In the genomic region with DNA sequence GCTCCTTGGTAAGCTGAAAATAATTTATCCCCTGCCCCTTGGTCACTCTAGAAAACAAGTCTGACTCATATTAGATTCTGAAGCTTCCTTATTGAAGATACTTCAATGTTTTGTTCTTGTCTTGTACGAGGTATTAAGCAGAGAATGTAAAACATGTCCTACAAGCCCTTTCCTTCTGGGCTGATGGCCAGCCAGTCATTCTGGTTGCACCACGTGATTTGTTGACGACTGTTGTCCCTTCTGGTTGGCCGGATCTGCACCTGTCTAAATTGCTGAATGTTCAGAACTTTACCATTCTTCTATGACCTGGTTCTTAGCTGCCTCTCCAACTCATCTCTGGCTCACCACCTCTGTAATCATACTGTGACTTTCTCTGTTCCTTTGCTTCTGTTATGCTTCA, we compare ENCODE assay signal across 21 mouse cellular contexts.
DNase-seq lines count a peak whose midpoint lies in the region; ATAC-seq and TF ChIP-seq lines count a peak whose summit lies in the region.
"Had no signal": no experiment of that assay in that cellular context is flagged by ENCODE, and none has a peak within 500 bp of the region (broad histone marks: within the 10 kb centered on the region; RNA-seq: fewer than 3 reads in every experiment).

No protein-coding gene starts in this region.

- TF ChIP-seq RAD21 in CH12.LX (IDR thresholded peaks at IDR 0.05; ENCODE audit: low read depth, low read length), result no peak

- in situ Hi-C loops in CH12.LX (cut with MboI; ENCODE audit: low pct_ligation_motif_present, low pct_unique_long_range_greater_than_20kb, low sequenced_read_pairs), result loop anchor here (25.0 kb wide), 1 partner anchor 462 kb away; no protein-coding TSS in a partner anchor

- no peak for TF ChIP-seq EP300 in CH12.LX (IDR thresholded peaks at IDR 0.05; ENCODE audit: low read length)

- TF ChIP-seq CTCF in CH12.LX (conservative IDR thresholded peaks at IDR 0.05 in 1 of 2, IDR thresholded peaks at IDR 0.05 in 1 of 2; ENCODE audit: low read depth in 2 of 2, low read length in 2 of 2), result no peak

- H3K79me2 ChIP-seq in CH12.LX (replicated peaks; ENCODE audit: control insufficient read depth, extremely low read depth, insufficient read depth, poor library complexity, severe bottlenecking), result no peaks in the 10 kb centered on the region

- TF ChIP-seq POLR2A in CH12.LX (IDR thresholded peaks at IDR 0.05; ENCODE audit: low read depth, low read length), result no peak

- no peak overlapping the region for H3K4me2 ChIP-seq in kidney, embryonic 14.5 days (replicated peaks; ENCODE audit: low read depth, low read length)
- H3K4me2 ChIP-seq in CH12.LX (ENCODE audit: insufficient read depth, low read depth, poor library complexity, severe bottlenecking), result peak overlapping the region; percentile 0; the same call in 1 of the 2 replicates
- H3K4me2 ChIP-seq: forebrain, embryonic 15.5 days; hindbrain, embryonic 14.5 days; midbrain, embryonic 15.5 days; neural tube, embryonic 13.5 days had no signal

- H3K9ac ChIP-seq in kidney, embryonic 14.5 days (ENCODE audit: low read depth, low read length), result no peak overlapping the region
- no peak overlapping the region for H3K9ac ChIP-seq in CH12.LX (ENCODE audit: insufficient read depth, low read depth)
- H3K9ac ChIP-seq: forebrain, embryonic 15.5 days; hindbrain, embryonic 14.5 days; liver, postnatal 0 days; midbrain, embryonic 15.5 days; neural tube, embryonic 13.5 days had no signal

- WGBS in kidney, embryonic 14.5 days, result 65% methylated on average over 4 of the region's 4 CpGs

- no peak overlapping the region for H3K27ac ChIP-seq in kidney, embryonic 14.5 days (ENCODE audit: low read depth, low read length)
- H3K27ac ChIP-seq in CH12.LX (ENCODE audit: insufficient read depth, low read depth), result no peak overlapping the region
- H3K27ac ChIP-seq: embryonic facial prominence, embryonic 10.5 days; forebrain, embryonic 15.5 days; hindbrain, embryonic 14.5 days; left cerebral cortex, adult 2 months; macrophage; midbrain, embryonic 15.5 days; neural tube, embryonic 13.5 days had no signal

- DNase-seq in kidney, adult 11 months, result peak; percentile 38
- peak; percentile 40 for DNase-seq in 3T3-L1 (ENCODE audit: low read depth, low spot score)
- DNase-seq in CH12.LX (ENCODE audit: extremely low read depth), result no peak
- peak; percentile 20 for DNase-seq in kidney, postnatal 10 days
- no peak for DNase-seq in frontal cortex, postnatal 14 days (ENCODE audit: low spot score in 2 of 2)
- DNase-seq in right cerebral cortex, postnatal 4 days, result no peak
- DNase-seq: adrenal gland, adult 2 months; cerebellum, adult 11-12 months; gastrocnemius, postnatal 25 days; heart, postnatal 36 days; liver, postnatal 0 days had no signal

- no peaks in the 10 kb centered on the region for H3K27me3 ChIP-seq in kidney, embryonic 14.5 days (ENCODE audit: control insufficient read depth, insufficient read depth, low read length)
- H3K27me3 ChIP-seq in CH12.LX (replicated peaks), result peaks cover 2% of the 10 kb centered on the region
- H3K27me3 ChIP-seq: forebrain, embryonic 15.5 days; midbrain, embryonic 15.5 days; neural tube, embryonic 13.5 days had no signal

- no peaks in the 10 kb centered on the region for H3K4me1 ChIP-seq in kidney, embryonic 14.5 days (ENCODE audit: control insufficient read depth, insufficient read depth, low read length)
- H3K4me1 ChIP-seq in CH12.LX (ENCODE audit: control insufficient read depth in 1 of 2, insufficient read depth in 2 of 2), result no peaks in the 10 kb centered on the region
- H3K4me1 ChIP-seq: forebrain, embryonic 15.5 days; midbrain, embryonic 15.5 days had no signal

- dilution Hi-C loops in CH12.LX (cut with MboI; ENCODE audit: extremely low pct_ligation_motif_present, extremely low pct_unique_long_range_greater_than_20kb, low sequenced_read_pairs), result no loop called here

- no peaks in the 10 kb centered on the region for H3K9me3 ChIP-seq in kidney, embryonic 14.5 days (ENCODE audit: control insufficient read depth, low read length)
- H3K9me3 ChIP-seq in CH12.LX (replicated peaks; ENCODE audit: low read length), result no peaks in the 10 kb centered on the region
- H3K9me3 ChIP-seq: embryonic facial prominence, embryonic 10.5 days; forebrain, embryonic 15.5 days; midbrain, embryonic 15.5 days; neural tube, embryonic 13.5 days had no signal

- H3K4me3 ChIP-seq in kidney, embryonic 14.5 days (ENCODE audit: low read length), result no peak overlapping the region
- H3K4me3 ChIP-seq in CH12.LX (replicated peaks in 1 of 3; ENCODE audit: low read depth in 2 of 3, low read length in 2 of 3, poor library complexity in 1 of 3), result no peak overlapping the region
- H3K4me3 ChIP-seq: embryonic facial prominence, embryonic 10.5 days; forebrain, embryonic 15.5 days; left cerebral cortex, adult 2 months; midbrain, embryonic 15.5 days; neural tube, embryonic 13.5 days had no signal

- no peaks in the 10 kb centered on the region for H3K36me3 ChIP-seq in kidney, embryonic 14.5 days (ENCODE audit: control insufficient read depth, insufficient read depth, low read length)
- no peaks in the 10 kb centered on the region for H3K36me3 ChIP-seq in CH12.LX (replicated peaks in 1 of 2; ENCODE audit: control insufficient read depth in 1 of 2, insufficient read depth in 1 of 2, low read length in 1 of 2)
- H3K36me3 ChIP-seq: embryonic facial prominence, embryonic 10.5 days; forebrain, embryonic 15.5 days; midbrain, embryonic 15.5 days; neural tube, embryonic 13.5 days had no signal

- no peak for ATAC-seq in kidney, embryonic 14.5 days (ENCODE audit: low FRiP score, low TSS enrichment)
- ATAC-seq: forebrain, embryonic 15.5 days; inflammation-experienced regulatory T-cells, adult 6 months; liver, postnatal 0 days; lung, postnatal 0 days; midbrain, embryonic 15.5 days had no signal

TF ChIP-seq in CH12.LX, 34 proteins besides CTCF, POLR2A, EP300 and RAD21:
- TF ChIP-seq MXI1 (IDR thresholded peaks at IDR 0.05; ENCODE audit: low read depth, low read length), result no peak
- TF ChIP-seq USF1 (IDR thresholded peaks at IDR 0.05; ENCODE audit: low read depth, low read length), result peak; percentile 50
TF ChIP-seq in CH12.LX: peak in this region for 1.

Comparison
In these comparisons a context has a peak if more than half of its experiments do, and no peak if none do; other contexts are left out.
1. DNase-seq: peak in kidney, adult 11 months (single experiment), 3T3-L1 (single experiment) and kidney, postnatal 10 days (single experiment); none in CH12.LX (single experiment), frontal cortex, postnatal 14 days (0 of 2) and right cerebral cortex, postnatal 4 days (single experiment).